Comparison of ENCODE assay signal across 18 mouse cellular contexts in genomic region chr16:84931024-84931423, GRCm38 (mm10).
A peak's percentile ranks its signal among the peaks of the same experiment; 100 is the strongest.
DNase-seq lines count a peak whose midpoint lies in the region; ATAC-seq and TF ChIP-seq lines count a peak whose summit lies in the region.
"Had no signal": no experiment of that assay in that cellular context is flagged by ENCODE, and none has a peak within 500 bp of the region (broad histone marks: within the 10 kb centered on the region; RNA-seq: fewer than 3 reads in every experiment).

No protein-coding gene starts in this region.

- H3K36me3 ChIP-seq in hindbrain, embryonic 12.5 days: no peaks in the 10 kb centered on the region
- H3K36me3 ChIP-seq in hindbrain, embryonic 10.5 days: no peaks in the 10 kb centered on the region
- no peaks in the 10 kb centered on the region for H3K36me3 ChIP-seq in midbrain, embryonic 16.5 days (ENCODE audit: control insufficient read depth, insufficient read depth, low read length)
- H3K36me3 ChIP-seq in midbrain, embryonic 10.5 days: no peaks in the 10 kb centered on the region
- no peaks in the 10 kb centered on the region for H3K36me3 ChIP-seq in hindbrain, embryonic 16.5 days (ENCODE audit: control insufficient read depth, insufficient read depth, low read length)
- H3K36me3 ChIP-seq: forebrain, embryonic 12.5 days; heart, embryonic 13.5 days had no signal

- no peaks in the 10 kb centered on the region for H3K4me1 ChIP-seq in hindbrain, embryonic 12.5 days
- H3K4me1 ChIP-seq in hindbrain, embryonic 10.5 days (replicated peaks): no peaks in the 10 kb centered on the region
- H3K4me1 ChIP-seq in midbrain, embryonic 16.5 days (ENCODE audit: control insufficient read depth, insufficient read depth, low read length): no peaks in the 10 kb centered on the region; the same call in 1 of the 2 replicates
- no peaks in the 10 kb centered on the region for H3K4me1 ChIP-seq in midbrain, embryonic 10.5 days
- no peaks in the 10 kb centered on the region for H3K4me1 ChIP-seq in hindbrain, embryonic 16.5 days (ENCODE audit: control insufficient read depth, insufficient read depth, low read depth, low read length)
- H3K4me1 ChIP-seq: forebrain, embryonic 12.5 days; heart, embryonic 13.5 days had no signal

- no peak overlapping the region for H3K9ac ChIP-seq in hindbrain, embryonic 12.5 days
- no peak overlapping the region for H3K9ac ChIP-seq in midbrain, embryonic 16.5 days (ENCODE audit: low read depth, low read length)
- H3K9ac ChIP-seq in hindbrain, embryonic 16.5 days (ENCODE audit: low read depth, low read length): no peak overlapping the region
- H3K9ac ChIP-seq: forebrain, embryonic 12.5 days; heart, embryonic 13.5 days had no signal

- no peak for ATAC-seq in hindbrain, embryonic 12.5 days (ENCODE audit: low FRiP score)
- no peak for ATAC-seq in midbrain, embryonic 16.5 days
- no peak for ATAC-seq in hindbrain, embryonic 16.5 days
- ATAC-seq: intestine, embryonic 16.5 days had no signal

- H3K9me3 ChIP-seq in hindbrain, embryonic 12.5 days (replicated peaks): no peaks in the 10 kb centered on the region
- no peaks in the 10 kb centered on the region for H3K9me3 ChIP-seq in hindbrain, embryonic 10.5 days
- no peaks in the 10 kb centered on the region for H3K9me3 ChIP-seq in midbrain, embryonic 16.5 days (replicated peaks; ENCODE audit: control insufficient read depth, low read length, poor library complexity, severe bottlenecking)
- H3K9me3 ChIP-seq in midbrain, embryonic 10.5 days (replicated peaks): no peaks in the 10 kb centered on the region
- H3K9me3 ChIP-seq in hindbrain, embryonic 16.5 days (ENCODE audit: control insufficient read depth, low read length): no peaks in the 10 kb centered on the region
- H3K9me3 ChIP-seq: forebrain, embryonic 12.5 days; heart, embryonic 13.5 days had no signal

- no peak overlapping the region for H3K4me3 ChIP-seq in hindbrain, embryonic 12.5 days
- no peak overlapping the region for H3K4me3 ChIP-seq in hindbrain, embryonic 10.5 days
- no peak overlapping the region for H3K4me3 ChIP-seq in midbrain, embryonic 16.5 days (ENCODE audit: low read depth, low read length)
- H3K4me3 ChIP-seq in midbrain, embryonic 10.5 days: no peak overlapping the region
- H3K4me3 ChIP-seq in hindbrain, embryonic 16.5 days (ENCODE audit: low read length): no peak overlapping the region
- H3K4me3 ChIP-seq: forebrain, embryonic 12.5 days; gastrocnemius, adult 2 months; heart, embryonic 13.5 days had no signal

- 48% methylated on average over 3 of the region's 3 CpGs for WGBS in hindbrain, embryonic 12.5 days
- 77% methylated on average over 3 of the region's 3 CpGs for WGBS in hindbrain, embryonic 10.5 days
- 33% methylated on average over 3 of the region's 3 CpGs for WGBS in midbrain, embryonic 16.5 days
- whole genome bisulfite sequencing in midbrain, embryonic 10.5 days: 78% methylated on average over 3 of the region's 3 CpGs
- WGBS in hindbrain, embryonic 16.5 days: 29% methylated on average over 3 of the region's 3 CpGs

- no peaks in the 10 kb centered on the region for H3K27me3 ChIP-seq in hindbrain, embryonic 12.5 days
- H3K27me3 ChIP-seq in hindbrain, embryonic 10.5 days (ENCODE audit: insufficient read depth, poor library complexity, severe bottlenecking): no peaks in the 10 kb centered on the region
- H3K27me3 ChIP-seq in midbrain, embryonic 16.5 days (ENCODE audit: control insufficient read depth, insufficient read depth, low read depth, low read length): no peaks in the 10 kb centered on the region
- no peaks in the 10 kb centered on the region for H3K27me3 ChIP-seq in midbrain, embryonic 10.5 days (ENCODE audit: low read depth, poor library complexity, severe bottlenecking)
- H3K27me3 ChIP-seq in hindbrain, embryonic 16.5 days (replicated peaks; ENCODE audit: control insufficient read depth, insufficient read depth, low read length): no peaks in the 10 kb centered on the region
- H3K27me3 ChIP-seq: forebrain, embryonic 12.5 days; heart, embryonic 13.5 days had no signal

- no peak overlapping the region for H3K4me2 ChIP-seq in hindbrain, embryonic 12.5 days (replicated peaks)
- no peak overlapping the region for H3K4me2 ChIP-seq in midbrain, embryonic 16.5 days (ENCODE audit: low read length)
- peak overlapping the region; percentile 7; the same call in 1 of the 2 replicates for H3K4me2 ChIP-seq in hindbrain, embryonic 16.5 days (ENCODE audit: low read length)
- H3K4me2 ChIP-seq: forebrain, embryonic 12.5 days; heart, embryonic 13.5 days had no signal

- no peak for TF ChIP-seq CTCF in brain, embryonic 14.5 days (IDR thresholded peaks at IDR 0.05; ENCODE audit: borderline replicate concordance, extremely low read depth, insufficient read depth, insufficient read length)

- 0 out of 2 replicates have a peak overlapping the region, but pooled peaks have one; percentile 64 for H3K27ac ChIP-seq in hindbrain, embryonic 12.5 days
- no peak overlapping the region for H3K27ac ChIP-seq in hindbrain, embryonic 10.5 days
- H3K27ac ChIP-seq in midbrain, embryonic 16.5 days (ENCODE audit: low read length): peak overlapping the region; percentile 17; the same call in 1 of the 2 replicates
- H3K27ac ChIP-seq in midbrain, embryonic 10.5 days (replicated peaks): no peak overlapping the region
- no peak overlapping the region for H3K27ac ChIP-seq in hindbrain, embryonic 16.5 days (ENCODE audit: low read depth, low read length)
- H3K27ac ChIP-seq: forebrain, embryonic 12.5 days; gastrocnemius, adult 2 months; heart, embryonic 13.5 days had no signal

- no peak for TF ChIP-seq POLR2A in brain, embryonic 14.5 days (IDR thresholded peaks at IDR 0.05; ENCODE audit: borderline replicate concordance, extremely low read depth, insufficient read depth, insufficient read length, poor library complexity, severe bottlenecking)

- DNase-seq in hindbrain, embryonic 10.5 days (ENCODE audit: low spot score): no peak
- no peak for DNase-seq in midbrain, embryonic 10.5 days (ENCODE audit: low spot score)
- DNase-seq in brain, embryonic 14.5 days (ENCODE audit: low read depth): peak; percentile 59
- DNase-seq in gastrocnemius, postnatal 4 days (ENCODE audit: low spot score in 2 of 2): no peak
- DNase-seq: adrenal gland, adult 2 months; adrenal gland, postnatal 25 days; cerebellum, adult 2 months; cerebellum, postnatal 10 days; gastrocnemius, adult 2 months; gastrocnemius, postnatal 25 days; heart, adult 11 months; heart, postnatal 36 days had no signal

Comparison
In these comparisons a context has a peak if more than half of its experiments do, and no peak if none do; other contexts are left out.
1. H3K27ac ChIP-seq: peak in hindbrain, embryonic 12.5 days (single experiment) and midbrain, embryonic 16.5 days (single experiment); none in hindbrain, embryonic 10.5 days (single experiment), midbrain, embryonic 10.5 days (single experiment) and hindbrain, embryonic 16.5 days (single experiment).